Mouse (Mus musculus): ENCODE data around the gene Il3. TPM values are rescaled to one million over a fixed set of nuclear protein-coding genes. Genes with fewer than 3 reads are reported as not detected.

Gene Il3
- polyA plus RNA-seq (2017; shearing (Covaris generic)): not detected

DNA sequence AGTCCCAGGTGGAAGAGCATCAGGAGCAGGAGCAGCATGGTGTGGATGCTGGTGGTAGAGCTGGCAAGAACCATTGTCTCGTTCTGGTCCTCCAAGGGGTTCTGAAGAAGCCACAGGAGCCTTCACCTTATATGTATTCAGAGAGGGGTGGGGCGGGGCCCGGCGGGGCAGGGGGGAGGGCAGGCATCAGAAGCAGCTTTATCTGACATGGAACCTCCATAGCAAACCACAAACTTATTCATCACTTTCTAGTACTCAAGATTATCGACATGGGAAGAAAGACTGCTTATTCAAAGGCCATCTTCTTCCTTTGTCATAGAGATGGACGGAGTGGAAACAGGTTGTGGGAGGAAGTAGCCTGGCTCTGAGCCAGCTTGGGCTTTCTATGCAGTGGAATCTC lies at the start of gene Il3:
Gene Il3, minus strand, starts transcription at position 101 of the 400 bp plus-strand sequence.

DNA sequence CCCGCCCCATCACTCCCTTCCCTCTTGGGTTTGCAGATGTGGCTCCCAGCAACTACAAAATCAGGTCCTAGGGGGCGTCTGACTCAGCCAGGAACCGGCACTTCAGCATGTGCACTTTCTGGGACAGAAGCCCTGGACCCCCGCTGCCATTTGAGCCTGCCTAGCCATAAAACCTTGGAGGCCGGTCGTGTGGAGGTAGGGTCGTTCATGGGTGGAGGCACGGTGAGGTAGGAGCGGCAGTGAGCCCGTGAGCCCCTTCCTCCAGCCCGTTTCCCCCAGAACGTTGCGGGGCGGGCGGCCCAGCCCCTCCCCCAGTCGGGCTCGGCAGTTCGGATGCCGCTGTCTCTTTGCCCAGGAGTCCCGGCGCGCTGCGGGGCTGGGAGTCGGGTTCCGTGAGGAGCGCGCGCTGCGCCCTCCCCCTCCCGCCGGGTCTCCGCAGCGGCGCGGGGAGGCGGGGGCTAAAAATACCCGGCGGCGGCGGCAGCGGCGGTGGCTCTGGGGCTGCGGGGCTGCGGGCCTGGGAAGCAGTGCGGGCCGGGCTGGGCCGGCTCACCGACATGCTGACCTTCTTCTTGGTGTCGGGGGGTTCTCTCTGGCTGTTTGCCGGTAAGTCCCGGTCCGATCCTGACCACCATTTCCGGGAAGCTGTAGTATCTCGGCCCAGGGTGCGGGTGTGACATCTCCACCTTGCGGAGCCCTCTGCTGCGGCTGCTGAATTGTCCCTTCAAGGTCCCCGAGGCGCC lies 36.8 kb upstream of the Il3 start, which contains the start of gene Acsl6:
Gene Acsl6, plus strand, starts transcription at position 71 of the 743 bp plus-strand sequence.

DNA sequence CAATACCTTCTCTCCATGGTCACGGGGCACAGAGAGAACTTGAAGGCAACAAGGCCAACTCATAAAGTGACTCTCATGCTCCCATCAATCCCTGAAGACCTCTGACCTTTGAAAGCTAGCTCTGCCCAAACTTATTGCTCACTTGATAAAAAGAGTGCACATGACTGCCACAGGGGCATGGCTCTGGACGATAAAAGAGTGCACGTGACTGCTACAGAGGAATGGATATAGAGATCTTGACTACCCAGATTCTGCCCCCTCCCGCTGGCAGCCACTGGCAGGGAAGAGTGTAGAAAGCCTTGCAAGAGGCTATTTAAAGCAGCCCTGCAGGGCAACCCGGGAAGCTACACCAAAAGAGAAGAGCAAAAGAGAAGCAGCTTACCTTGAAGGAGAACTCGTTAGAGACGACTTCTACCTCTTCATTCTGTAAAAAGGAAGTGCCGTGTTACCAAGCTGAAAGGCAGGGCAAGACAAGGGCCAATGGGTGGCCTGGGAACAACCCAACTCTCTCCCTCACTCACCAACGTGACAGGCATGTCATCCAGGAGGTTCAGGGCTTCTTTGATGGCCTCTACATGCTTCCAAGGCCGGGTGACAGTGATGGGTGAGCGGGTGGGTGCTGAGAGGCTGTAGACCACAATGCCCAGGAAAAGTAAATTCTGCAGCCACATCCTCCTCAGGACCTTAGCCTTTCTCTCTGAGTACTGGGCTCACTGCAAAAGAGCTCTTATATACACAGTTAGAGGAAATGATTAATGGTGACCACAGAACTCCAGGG lies 17.9 kb downstream of the Il3 start, which contains the start of gene Csf2:
Gene Csf2, minus strand, starts transcription at position 728 of the 778 bp plus-strand sequence.

Other genes with a start within 250 kb of the Il3 start
- gene Slc22a4, start 239.2 kb downstream of the Il3 start, polyA plus RNA-seq (2017; shearing (Covaris generic)): 2.5 TPM
- gene Pdlim4, start 198.3 kb downstream of the Il3 start, polyA plus RNA-seq (2017; shearing (Covaris generic)): 2.9 TPM
- 0.38 TPM for gene P4ha2, start 167.2 kb downstream of the Il3 start, polyA plus RNA-seq (2017; shearing (Covaris generic))
- 10.9 TPM for gene Csf2, start 17.6 kb downstream of the Il3 start, polyA plus RNA-seq (2017; shearing (Covaris generic))
- gene Acsl6, start 36.5 kb upstream of the Il3 start, polyA plus RNA-seq (2017; shearing (Covaris generic)): not detected
- gene Meikin, start 103.4 kb upstream of the Il3 start, polyA plus RNA-seq (2017; shearing (Covaris generic)): 0.27 TPM
- gene Fnip1, start 170.9 kb upstream of the Il3 start, polyA plus RNA-seq (2017; shearing (Covaris generic)): 7.6 TPM

All from effector memory CD4-positive, alpha-beta T cell, adult 7 months (primary cell).